Mouse (Mus musculus): Measurements from ENCODE around the gene Pax4.

The Pax4 gene

DNA sequence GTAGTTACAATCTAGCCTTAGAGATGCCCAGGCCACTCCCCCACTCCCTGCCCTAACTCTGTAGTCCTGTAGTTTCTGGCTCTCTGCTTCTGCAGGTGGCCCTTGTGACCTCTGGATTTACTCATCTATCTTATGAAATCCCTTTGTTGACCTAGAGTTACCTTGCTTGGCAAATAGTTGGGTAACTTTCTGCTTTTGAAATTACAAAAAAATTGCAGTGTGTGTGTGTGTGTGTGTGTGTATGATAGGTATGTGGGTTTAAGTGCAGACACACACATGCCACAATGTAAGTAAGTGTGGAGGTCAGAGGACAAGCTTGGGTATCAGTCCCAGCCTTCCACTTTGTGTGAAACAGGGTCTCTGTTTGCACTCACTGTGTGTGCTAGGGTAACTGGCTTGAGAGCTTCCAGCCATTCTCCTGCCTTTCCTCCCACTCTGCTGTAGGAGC is 10.1 kb upstream of the Pax4 start:
- in situ Hi-C loops (cut with MboI; ENCODE audit: unreplicated experiment in 2 of 2): no loop called here

DNA sequence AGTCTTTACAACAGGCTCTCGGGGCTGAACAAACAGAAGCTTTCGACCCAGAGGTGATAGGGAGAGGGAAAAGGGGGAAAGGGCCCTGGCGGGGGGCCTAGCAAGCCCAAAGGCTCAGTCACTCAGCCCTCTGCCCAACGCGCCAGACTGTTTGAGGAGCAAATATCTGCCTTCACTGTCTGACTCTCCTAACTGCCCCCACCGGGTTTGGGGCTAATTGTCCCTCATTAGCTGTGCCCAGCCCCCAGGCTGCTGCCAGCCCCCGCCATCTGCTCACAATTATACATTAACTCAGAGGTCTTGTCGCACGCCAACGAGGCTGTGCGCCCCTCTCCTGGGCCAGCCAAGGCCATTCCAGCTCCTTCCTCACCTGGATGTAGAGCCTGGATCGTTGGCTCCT is 1.8 kb upstream of the Pax4 start:
- in situ Hi-C loops (cut with MboI; ENCODE audit: unreplicated experiment in 2 of 2): no loop called here

DNA sequence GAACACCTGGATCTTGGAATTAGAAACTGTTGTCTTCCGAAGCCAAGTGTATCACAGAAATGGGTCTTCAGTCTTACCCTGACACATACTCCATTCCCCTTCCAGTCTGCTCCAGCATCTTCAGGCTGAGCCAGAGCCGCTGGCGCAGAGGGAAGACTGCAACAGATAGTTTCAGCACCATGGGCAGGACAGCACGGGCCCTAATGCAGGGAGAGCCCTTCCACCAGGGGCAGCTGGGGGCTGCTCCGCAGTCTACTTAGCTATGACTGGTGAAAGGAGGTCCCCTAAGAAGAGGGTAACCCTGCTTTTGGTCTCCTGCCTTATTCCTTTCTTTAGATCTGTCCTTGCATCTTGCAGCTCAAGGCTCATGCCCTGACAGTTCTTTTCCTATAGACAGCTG is 1.3 kb upstream of the Pax4 start:
- in situ Hi-C loops (cut with MboI; ENCODE audit: unreplicated experiment in 2 of 2): no loop called here

DNA sequence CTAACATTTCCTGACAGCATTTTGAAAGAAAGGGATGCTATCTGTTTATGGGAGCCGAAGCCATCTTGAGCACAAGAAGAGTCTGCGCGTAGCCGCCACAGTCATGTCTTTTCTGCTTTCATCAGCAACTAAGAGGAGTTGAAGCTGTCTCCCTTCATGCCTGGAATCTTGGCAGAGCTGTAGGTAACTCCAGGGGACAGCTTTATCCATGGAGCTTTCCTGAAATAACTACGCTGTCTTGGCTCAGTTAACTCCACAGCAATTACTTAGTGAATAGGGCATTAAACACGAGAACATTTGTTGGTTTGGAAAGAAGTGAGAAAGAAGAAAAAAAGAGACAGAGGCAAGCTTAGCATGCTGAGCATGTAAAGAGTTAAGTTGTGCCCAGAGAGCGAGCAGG is 1.2 kb downstream of the Pax4 start:
- in situ Hi-C loops (cut with MboI; ENCODE audit: unreplicated experiment in 2 of 2): no loop called here

DNA sequence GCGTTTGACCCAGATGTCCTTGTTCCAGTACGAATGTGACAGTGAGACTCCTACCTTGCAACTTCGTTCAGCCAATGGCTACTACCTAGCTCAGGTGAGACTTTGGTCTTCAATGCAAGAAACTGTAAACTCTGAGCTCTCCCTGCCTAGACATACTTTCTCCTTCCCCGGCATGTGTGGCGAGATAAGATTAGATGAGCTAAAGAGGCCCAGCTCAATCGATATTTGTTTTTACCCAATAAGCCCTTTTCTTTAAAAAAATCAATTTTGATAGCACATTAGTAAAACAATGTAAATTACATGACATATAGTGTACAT is 17.7 kb downstream of the Pax4 start:
- in situ Hi-C loops (cut with MboI; ENCODE audit: unreplicated experiment in 2 of 2): no loop called here

DNA sequence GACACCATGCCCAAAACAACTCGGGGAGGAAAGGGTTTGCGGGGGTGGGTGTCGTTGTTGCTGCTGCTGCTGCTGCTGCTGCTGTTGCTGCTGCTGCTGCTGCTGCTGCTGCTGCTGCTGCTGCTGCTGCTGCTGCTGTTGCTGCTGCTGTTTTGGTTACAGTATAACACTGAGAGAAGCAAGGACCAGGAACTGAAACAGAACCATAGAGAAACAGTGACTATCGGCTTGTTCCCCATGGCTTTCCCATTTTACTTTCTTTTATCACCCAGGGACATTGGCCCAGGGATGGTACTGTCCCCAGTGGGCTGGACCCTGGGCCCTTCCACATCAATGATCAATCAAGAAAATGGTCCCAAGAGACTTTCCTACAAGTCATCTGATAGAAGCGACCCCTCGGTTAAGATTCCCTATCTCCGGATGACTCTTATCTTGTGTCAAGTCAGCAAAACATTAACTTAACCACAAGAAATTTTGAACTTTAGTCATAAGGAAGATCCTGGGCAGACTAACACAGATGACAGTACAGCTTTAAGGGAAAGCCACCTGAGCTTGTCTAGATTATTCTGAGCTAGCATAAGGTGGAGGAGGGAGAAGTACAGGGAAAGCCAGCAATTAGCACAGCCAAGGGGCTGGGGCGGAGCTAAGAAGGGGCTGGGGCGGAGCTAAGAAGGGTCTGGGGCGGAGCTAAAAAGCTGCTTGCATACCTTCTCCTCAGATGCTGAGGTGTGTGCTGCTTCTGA is 18.2 kb downstream of the Pax4 start:
- in situ Hi-C loops (cut with MboI; ENCODE audit: unreplicated experiment in 2 of 2): no loop called here

DNA sequence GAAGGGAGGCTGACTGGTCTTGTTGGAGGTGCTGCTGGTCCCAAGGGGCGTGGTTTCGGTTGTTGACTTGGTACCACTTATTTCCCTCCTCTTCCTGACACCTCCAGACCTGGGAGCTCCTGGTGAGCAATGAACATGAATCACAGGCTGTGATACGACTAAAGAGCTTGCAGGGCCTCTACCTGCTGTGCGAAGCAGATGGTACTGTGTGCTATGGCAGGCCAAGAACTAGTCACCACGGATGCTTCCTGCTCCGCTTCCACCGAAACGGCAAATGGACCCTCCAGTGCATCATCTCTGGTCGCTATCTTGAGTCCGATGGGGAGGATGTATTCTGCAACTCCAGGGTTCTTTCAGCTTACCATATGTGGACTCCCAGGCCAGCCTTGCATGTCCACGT is 19.3 kb downstream of the Pax4 start:
- in situ Hi-C loops (cut with MboI; ENCODE audit: unreplicated experiment in 2 of 2): loop anchor here in 1 of 2 experiments (5.0 kb wide), 1 partner anchor 47 kb away; the partner anchor contains the start of gene Snd1

DNA sequence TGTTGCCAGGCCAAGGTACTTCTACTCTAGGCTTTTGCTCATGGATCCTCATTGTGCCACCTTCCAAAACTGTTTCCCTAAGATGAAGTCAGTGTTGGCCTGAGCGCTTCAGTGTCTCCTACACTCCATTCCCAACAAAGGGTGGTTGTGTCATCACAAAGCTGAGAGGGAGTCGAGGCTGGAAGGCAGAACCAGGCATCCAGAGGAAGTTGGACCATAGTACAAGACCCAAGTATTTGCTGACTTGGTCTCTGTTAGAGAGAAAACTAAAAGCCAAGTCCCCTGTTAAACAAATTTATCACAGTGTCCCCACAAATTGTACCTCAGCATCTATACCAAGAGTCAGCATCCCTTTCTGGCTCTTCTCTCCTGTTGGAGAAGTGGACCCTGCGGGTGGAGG is 20.9 kb downstream of the Pax4 start, which contains the start of gene Gcc1:
Gene Gcc1, minus strand, starts transcription at position 101 of the 400 bp plus-strand sequence.
- in situ Hi-C loops (cut with MboI; ENCODE audit: unreplicated experiment in 2 of 2): loop anchor here in 1 of 2 experiments (5.0 kb wide), 1 partner anchor 49 kb away; the partner anchor contains the start of gene Snd1

DNA sequence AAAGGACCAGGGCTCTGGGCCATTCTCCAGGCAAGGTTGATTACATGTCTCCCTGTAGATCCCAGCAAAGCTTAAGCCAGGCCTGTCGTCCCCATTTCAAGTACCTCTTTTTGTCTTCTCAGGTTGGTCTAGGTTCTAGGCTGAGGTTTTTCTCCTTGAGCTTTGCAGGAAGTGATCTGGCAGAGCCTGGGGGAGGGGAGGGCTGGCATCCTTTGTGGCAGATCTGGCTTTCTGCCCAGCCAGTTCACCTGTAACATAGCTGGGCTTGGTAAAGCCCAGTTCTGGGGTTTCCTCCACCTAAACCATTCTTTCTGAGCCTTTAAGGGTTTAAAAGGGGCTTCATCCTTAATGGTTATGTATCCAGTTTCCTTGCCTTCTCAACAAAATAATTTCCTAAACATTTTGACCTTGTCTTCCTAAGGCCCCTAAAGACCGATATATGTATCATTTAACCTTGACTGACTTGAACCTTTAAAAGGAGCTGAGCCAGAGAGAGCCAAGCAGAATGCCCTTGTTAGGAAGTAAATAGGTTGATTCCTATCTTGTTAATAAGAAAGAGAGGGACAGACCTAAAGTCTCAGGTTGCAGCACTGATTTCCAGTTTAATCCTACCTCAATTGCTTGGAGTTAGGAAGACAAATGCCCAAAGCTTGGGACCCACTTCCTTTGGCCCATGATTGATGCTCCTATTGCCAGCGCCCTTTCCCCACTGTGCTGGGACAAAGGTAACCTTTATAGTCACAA is 21.9 kb downstream of the Pax4 start, which contains the start of gene Fscn3:
Gene Fscn3, plus strand, starts transcription at position 694 of the 744 bp plus-strand sequence.
- in situ Hi-C loops (cut with MboI; ENCODE audit: unreplicated experiment in 2 of 2): loop anchor here in 1 of 2 experiments (5.0 kb wide), 1 partner anchor 50 kb away; the partner anchor contains the start of gene Snd1

DNA sequence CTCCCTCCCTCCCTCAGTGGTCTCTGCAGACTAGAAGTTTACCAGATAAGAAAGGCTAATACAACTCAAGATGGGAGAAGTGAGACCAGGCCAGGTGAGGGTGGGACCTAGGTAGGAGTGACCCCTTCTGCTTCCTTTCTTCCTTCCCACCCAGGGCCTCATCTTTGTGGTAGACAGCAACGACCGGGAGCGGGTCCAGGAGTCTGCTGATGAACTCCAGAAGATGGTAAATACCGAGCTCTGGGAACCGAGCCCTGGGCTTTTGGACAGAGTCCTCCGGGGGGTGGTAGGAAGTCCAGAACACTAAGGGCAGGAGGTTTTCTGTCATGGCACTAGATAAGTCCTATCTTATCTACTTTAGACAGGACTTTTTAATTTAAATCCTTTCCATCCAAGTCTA is 24.1 kb downstream of the Pax4 start:
- in situ Hi-C loops (cut with MboI; ENCODE audit: unreplicated experiment in 2 of 2): loop anchor here in 1 of 2 experiments (5.0 kb wide), 1 partner anchor 52 kb away; the partner anchor contains the start of gene Snd1

DNA sequence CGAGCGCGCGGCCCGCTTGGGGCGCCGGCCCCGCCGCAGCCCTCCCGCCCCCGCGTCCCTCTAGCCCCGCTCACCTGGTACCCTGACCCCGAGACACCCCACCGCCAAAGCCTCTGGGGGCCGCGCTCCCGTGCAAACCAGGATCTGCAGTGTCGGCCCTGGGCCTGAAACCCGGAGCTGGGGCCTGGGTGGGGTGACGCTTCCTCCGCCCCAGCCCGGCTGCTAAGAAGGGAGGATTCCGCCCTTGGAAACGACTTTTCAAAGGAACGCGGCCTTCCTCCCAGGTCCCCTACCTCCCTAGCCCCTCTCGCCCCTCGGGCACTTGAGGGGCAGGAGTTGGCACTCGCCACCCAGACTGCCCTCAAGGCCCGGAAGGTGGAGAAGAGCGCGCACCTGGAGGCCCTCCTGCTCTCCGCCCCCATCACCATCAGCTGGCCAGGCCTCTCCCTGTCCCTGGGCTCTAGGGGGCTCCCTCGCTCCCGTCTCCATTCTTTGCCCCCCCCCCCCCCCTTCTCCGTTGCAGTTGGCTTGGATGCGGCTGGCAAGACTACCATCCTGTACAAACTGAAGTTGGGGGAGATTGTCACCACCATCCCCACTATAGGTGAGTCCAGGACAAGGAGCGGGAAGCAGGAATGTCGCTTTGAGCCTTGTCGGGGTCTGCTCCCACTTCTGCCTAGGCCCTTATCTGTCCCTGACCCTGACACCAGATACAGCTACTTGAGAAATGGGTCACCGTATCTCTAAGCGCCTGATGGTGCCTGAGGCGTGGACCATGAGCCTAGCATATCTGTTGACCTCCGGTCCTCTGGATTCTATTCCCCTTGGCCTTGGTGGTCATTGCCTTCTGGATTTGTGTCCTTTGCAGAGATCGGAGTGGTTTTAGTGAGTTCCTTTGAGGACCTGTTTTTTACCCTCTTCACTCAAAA is 25.1 kb downstream of the Pax4 start:
- in situ Hi-C loops (cut with MboI; ENCODE audit: unreplicated experiment in 2 of 2): loop anchor here in 1 of 2 experiments (5.0 kb wide), 2 partner anchors 103 to 473 kb away; no protein-coding TSS in a partner anchor

DNA sequence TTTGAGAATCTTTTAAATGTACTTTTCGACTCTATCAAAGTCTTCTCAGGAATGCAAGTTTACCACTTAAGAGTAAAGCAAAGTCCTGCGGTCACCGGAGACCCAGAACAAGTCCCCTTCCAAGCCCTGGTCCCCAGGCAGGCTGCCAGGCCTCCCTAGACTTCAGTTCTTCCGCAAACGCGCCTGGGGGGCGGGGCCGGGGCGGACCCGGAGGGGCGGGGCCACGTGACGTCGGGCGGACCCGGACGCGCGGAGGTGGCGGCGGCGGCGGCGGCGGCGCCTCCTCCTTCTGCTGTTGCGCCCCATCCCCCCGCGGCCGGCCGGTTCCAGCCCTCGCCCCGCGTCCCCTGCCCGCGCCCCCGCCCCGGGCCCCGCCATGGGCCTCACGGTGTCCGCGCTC is 25.8 kb downstream of the Pax4 start, which contains the start of gene Arf5:
Gene Arf5, plus strand, starts transcription at position 248 of the 400 bp plus-strand sequence.
- in situ Hi-C loops (cut with MboI; ENCODE audit: unreplicated experiment in 2 of 2): loop anchor here in 1 of 2 experiments (5.0 kb wide), 2 partner anchors 104 to 474 kb away; no protein-coding TSS in a partner anchor

DNA sequence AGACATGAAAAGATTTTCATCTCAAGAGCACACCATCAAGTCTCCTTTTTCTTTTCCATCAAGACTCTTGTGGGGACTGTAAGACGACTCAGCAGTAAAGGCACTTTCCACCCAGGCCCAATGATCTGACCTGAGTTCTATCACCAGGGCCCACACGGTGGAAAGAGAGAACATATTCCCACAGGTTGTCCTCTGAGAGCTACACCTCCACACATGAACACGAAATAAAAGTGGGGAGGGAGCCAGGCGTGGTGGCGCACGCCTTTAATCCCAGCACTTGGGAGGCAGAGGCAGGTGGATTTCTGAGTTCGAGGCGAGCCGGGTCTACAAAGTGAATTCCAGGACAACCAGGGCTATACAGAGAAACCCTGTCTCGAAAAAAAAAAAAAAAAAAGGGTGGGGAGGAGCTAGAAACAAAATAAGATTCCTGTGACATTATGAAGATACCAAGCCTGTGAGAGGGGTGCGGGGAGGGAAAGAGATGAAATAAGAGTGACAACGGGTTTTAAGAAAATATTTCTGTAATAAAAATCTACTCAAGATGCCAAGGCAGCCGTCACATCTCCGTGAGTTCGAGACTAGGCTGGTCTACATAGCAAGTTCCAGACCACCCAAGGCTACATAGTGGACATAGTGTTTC is 26.4 kb downstream of the Pax4 start:
- in situ Hi-C loops (cut with MboI; ENCODE audit: unreplicated experiment in 2 of 2): loop anchor here in 1 of 2 experiments (5.0 kb wide), 2 partner anchors 105 to 475 kb away; no protein-coding TSS in a partner anchor

DNA sequence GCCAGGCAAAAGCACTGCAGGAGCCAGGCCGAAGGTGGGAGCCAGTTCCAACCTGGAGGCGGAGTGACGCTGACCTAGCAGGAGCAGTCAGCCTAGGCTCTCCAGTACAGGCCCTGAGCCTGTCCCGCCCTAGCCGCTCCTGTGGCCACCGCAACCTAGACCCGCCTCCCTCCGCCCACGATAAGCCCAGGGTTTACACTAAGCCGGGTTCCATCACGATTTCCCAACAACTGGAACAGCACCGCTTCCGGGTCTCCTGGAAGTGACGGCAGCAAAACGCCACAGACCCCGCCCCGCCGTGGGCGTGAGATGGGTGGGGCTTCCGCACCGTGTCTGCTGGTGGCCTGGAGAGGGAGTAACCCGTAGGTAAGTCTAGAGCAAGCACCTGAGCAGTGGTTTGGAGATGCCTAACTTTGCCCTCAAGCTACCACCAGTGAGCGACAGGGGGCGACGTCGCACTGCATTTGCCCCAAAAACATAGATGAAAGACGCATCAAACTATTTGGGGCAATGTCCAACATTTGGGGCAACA is 27.6 kb downstream of the Pax4 start:
- in situ Hi-C loops (cut with MboI; ENCODE audit: unreplicated experiment in 2 of 2): loop anchor here in 1 of 2 experiments (5.0 kb wide), 2 partner anchors 106 to 476 kb away; no protein-coding TSS in a partner anchor

DNA sequence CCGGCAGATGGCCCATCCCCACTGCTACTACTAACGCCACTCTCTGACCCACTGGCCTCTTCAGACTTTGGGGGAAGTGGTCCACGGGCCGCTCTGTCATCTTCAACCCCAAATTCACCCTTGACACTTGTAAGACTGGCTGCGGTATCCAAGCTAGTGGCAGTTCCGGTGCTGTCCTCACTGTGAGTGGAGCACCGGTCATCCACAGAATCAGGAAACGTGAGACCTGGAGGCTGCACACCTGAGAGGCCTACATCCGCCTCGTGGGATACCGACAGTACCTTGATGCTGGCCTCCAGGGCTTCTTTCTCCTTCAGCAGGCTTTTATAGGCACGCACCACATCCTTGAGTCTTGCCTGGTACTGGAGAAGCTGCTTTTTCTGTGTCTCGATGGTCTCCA is 28.3 kb downstream of the Pax4 start:
- in situ Hi-C loops (cut with MboI; ENCODE audit: unreplicated experiment in 2 of 2): loop anchor here in 1 of 2 experiments (5.0 kb wide), 2 partner anchors 106 to 476 kb away; no protein-coding TSS in a partner anchor

DNA sequence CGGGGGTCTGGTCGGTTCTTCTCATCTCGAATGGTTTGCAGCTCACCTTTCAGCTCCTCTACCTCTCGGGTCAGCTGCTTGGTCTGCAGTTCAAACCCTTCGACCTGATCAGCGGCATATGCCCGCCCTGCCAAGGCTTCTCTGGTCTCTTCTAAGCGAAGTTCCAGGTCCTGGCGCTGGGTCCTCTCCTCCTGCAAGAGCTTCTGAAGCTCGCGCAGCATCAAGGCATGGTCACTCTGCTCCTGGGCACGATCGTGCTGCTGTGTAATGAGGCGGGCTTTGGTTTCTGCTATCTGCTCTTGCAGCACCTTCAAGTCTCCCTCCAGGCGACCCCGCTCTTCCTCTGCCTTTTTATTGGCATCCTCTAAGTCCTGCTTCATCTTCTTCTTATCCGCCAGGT is 28.8 kb downstream of the Pax4 start:
- in situ Hi-C loops (cut with MboI; ENCODE audit: unreplicated experiment in 2 of 2): loop anchor here in 1 of 2 experiments (5.0 kb wide), 2 partner anchors 107 to 477 kb away; no protein-coding TSS in a partner anchor

DNA sequence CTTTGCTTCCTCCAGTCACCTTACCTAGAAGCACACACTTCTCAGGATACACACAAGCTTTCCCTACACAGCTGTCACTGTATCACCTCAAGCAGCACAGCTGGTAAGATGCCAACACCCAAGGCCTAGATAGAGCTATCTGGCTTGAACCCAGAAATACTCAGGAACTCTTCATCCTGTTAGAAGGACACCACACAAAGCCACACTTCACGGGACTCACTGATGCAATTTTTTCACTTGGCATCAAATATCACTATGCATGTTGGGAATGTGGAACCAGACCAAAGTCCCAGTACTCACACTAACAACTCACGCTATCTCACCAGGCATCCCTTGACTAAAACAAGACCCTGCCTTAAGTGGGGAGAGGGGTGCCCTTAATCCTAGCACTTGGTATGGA is 29.5 kb downstream of the Pax4 start:
- in situ Hi-C loops (cut with MboI; ENCODE audit: unreplicated experiment in 2 of 2): loop anchor here (5.0 to 10.0 kb wide), 5 partner anchors 108 to 605 kb away; no protein-coding TSS in a partner anchor

DNA sequence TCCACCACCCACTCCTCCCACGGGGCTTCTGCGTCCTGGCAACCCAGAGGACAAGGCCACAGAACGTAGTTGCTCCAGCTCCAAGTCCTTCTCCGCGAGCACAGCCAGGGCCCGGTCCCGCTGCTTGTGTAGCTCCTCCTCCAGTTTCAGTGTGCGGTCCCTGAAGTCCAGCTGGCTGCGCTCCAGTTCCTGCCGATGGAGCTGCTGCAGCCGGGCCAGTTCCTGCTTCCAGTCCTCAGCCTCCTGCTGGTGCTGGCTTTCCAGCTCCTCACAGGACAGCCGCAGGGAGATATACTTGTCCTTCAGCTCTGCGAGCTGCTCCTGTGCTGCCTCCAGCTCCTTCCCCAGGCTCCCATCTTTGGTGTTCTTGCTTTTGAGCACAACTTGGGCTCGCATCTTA is 30.7 kb downstream of the Pax4 start:
- in situ Hi-C loops (cut with MboI; ENCODE audit: unreplicated experiment in 2 of 2): loop anchor here (10.0 kb wide), 3 partner anchors 144 to 606 kb away; no protein-coding TSS in a partner anchor

DNA sequence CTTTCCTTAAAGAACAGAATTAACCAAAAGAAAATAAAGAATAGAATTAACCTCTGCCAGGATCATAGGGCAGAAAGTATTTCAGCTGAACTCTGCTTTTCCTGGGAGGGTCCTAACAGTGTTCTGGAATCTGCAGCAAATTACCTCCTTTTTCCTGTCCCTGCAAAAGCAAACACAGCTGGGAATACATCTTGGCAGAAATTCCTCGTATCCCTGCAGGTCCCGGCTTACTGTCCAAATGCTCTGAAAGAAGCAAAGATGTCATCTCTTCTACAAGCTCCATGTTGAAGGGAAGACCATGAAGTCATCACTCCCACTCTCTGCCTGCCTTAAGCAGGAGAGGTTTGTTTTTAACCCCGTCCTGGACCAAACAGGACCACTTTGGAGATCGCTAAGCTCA is 32.2 kb downstream of the Pax4 start:
- in situ Hi-C loops (cut with MboI; ENCODE audit: unreplicated experiment in 2 of 2): loop anchor here (10.0 kb wide), 3 partner anchors 142 to 608 kb away; no protein-coding TSS in a partner anchor
